Mouse (Mus musculus): ENCODE results near the gene Syn3. TPM values are rescaled to one million over a fixed set of nuclear protein-coding genes. Genes with fewer than 3 reads are reported as not detected.

The Syn3 gene
- polyA plus RNA-seq, 1 experiment = 0.75 TPM

- Histone ChIP-seq H3K27ac (ENCODE audit: insufficient read depth, low read depth, low read length) (no peak overlapping the region), H3K4me3 (ENCODE audit: low read depth, low read length) (no peak overlapping the region), H3K27me3 (ENCODE audit: control insufficient read depth, insufficient read depth, low read length) (no peaks in the 10 kb centered on the region), H3K4me1 (ENCODE audit: control insufficient read depth, insufficient read depth, insufficient read length, low read length) (no peaks in the 10 kb centered on the region), H3K36me3 (ENCODE audit: control insufficient read depth, insufficient read depth, low read length) (no peaks in the 10 kb centered on the region)
- TF ChIP-seq CTCF (IDR thresholded peaks at IDR 0.05; ENCODE audit: extremely low read depth, insufficient read length, insufficient replicate concordance, low read depth, low read length) = peak; percentile 77; the same call in 1 of the 2 replicates
- no peak for TF ChIP-seq POLR2A (IDR thresholded peaks at IDR 0.05; ENCODE audit: low read depth, low read length)
- WGBS = 43% methylated on average over 3 of the region's 3 CpGs
These were observed 316.4 kb downstream of the Syn3 start for GRCm38 (mm10) chr10:86182183-86182805.

- Histone ChIP-seq H3K4me3 (ENCODE audit: low read depth, low read length) (no peak overlapping the region), H3K27me3 (ENCODE audit: control insufficient read depth, insufficient read depth, low read length) (no peaks in the 10 kb centered on the region), H3K36me3 (ENCODE audit: control insufficient read depth, insufficient read depth, low read length) (no peaks in the 10 kb centered on the region), H3K27ac (ENCODE audit: insufficient read depth, low read depth, low read length) (no peak overlapping the region), H3K4me1 (ENCODE audit: control insufficient read depth, insufficient read depth, insufficient read length, low read length) (no peaks in the 10 kb centered on the region)
- TF ChIP-seq CTCF (IDR thresholded peaks at IDR 0.05; ENCODE audit: extremely low read depth, insufficient read length, insufficient replicate concordance, low read depth, low read length) = no peak
- no peak for TF ChIP-seq POLR2A (IDR thresholded peaks at IDR 0.05; ENCODE audit: low read depth, low read length)
- 88% methylated on average over 2 of the region's 2 CpGs for WGBS
These were observed 322.3 kb downstream of the Syn3 start for GRCm38 (mm10) chr10:86176411-86176810.

- Histone ChIP-seq H3K4me1 (ENCODE audit: control insufficient read depth, insufficient read depth, insufficient read length, low read length) (no peaks in the 10 kb centered on the region), H3K36me3 (ENCODE audit: control insufficient read depth, insufficient read depth, low read length) (no peaks in the 10 kb centered on the region), H3K4me3 (ENCODE audit: low read depth, low read length) (no peak overlapping the region), H3K27me3 (ENCODE audit: control insufficient read depth, insufficient read depth, low read length) (no peaks in the 10 kb centered on the region), H3K27ac (ENCODE audit: insufficient read depth, low read depth, low read length) (no peak overlapping the region)
- 68% methylated on average over 6 of the region's 6 CpGs for WGBS
- no peak for TF ChIP-seq POLR2A (IDR thresholded peaks at IDR 0.05; ENCODE audit: low read depth, low read length)
- no peak for TF ChIP-seq CTCF (IDR thresholded peaks at IDR 0.05; ENCODE audit: extremely low read depth, insufficient read length, insufficient replicate concordance, low read depth, low read length)
These were observed 324.7 kb downstream of the Syn3 start for GRCm38 (mm10) chr10:86174017-86174416.

GRCm38 (mm10) chr10:86173284-86173683 lies 325.4 kb downstream of the Syn3 start:
- TF ChIP-seq POLR2A (IDR thresholded peaks at IDR 0.05; ENCODE audit: low read depth, low read length) (no peak), CTCF (IDR thresholded peaks at IDR 0.05; ENCODE audit: extremely low read depth, insufficient read length, insufficient replicate concordance, low read depth, low read length) (no peak)
- H3K36me3 ChIP-seq (ENCODE audit: control insufficient read depth, insufficient read depth, low read length) = no peaks in the 10 kb centered on the region
- no peaks in the 10 kb centered on the region for H3K27me3 ChIP-seq (ENCODE audit: control insufficient read depth, insufficient read depth, low read length)
- H3K4me1 ChIP-seq (ENCODE audit: control insufficient read depth, insufficient read depth, insufficient read length, low read length) = no peaks in the 10 kb centered on the region
- H3K27ac ChIP-seq (ENCODE audit: insufficient read depth, low read depth, low read length) = no peak overlapping the region
- H3K4me3 ChIP-seq (ENCODE audit: low read depth, low read length) = no peak overlapping the region
- 86% methylated on average over 4 of the region's 4 CpGs for WGBS

GRCm38 (mm10) chr10:86171246-86171645 lies 327.4 kb downstream of the Syn3 start:
- Histone ChIP-seq H3K27me3 (ENCODE audit: control insufficient read depth, insufficient read depth, low read length) (no peaks in the 10 kb centered on the region), H3K36me3 (ENCODE audit: control insufficient read depth, insufficient read depth, low read length) (no peaks in the 10 kb centered on the region), H3K27ac (ENCODE audit: insufficient read depth, low read depth, low read length) (no peak overlapping the region), H3K4me1 (ENCODE audit: control insufficient read depth, insufficient read depth, insufficient read length, low read length) (peaks cover 2% of the 10 kb centered on the region; the same call in 1 of the 2 replicates), H3K4me3 (ENCODE audit: low read depth, low read length) (no peak overlapping the region)
- 92% methylated on average over 1 of the region's 1 CpGs for WGBS
- no peak for TF ChIP-seq CTCF (IDR thresholded peaks at IDR 0.05; ENCODE audit: extremely low read depth, insufficient read length, insufficient replicate concordance, low read depth, low read length)
- TF ChIP-seq POLR2A (IDR thresholded peaks at IDR 0.05; ENCODE audit: low read depth, low read length) = no peak

GRCm38 (mm10) chr10:86168084-86168483 lies 330.6 kb downstream of the Syn3 start:
- H3K27ac ChIP-seq (ENCODE audit: insufficient read depth, low read depth, low read length) = no peak overlapping the region
- peaks cover 2% of the 10 kb centered on the region; the same call in 1 of the 2 replicates for H3K4me1 ChIP-seq (ENCODE audit: control insufficient read depth, insufficient read depth, insufficient read length, low read length)
- H3K36me3 ChIP-seq (ENCODE audit: control insufficient read depth, insufficient read depth, low read length) = no peaks in the 10 kb centered on the region
- TF ChIP-seq POLR2A (IDR thresholded peaks at IDR 0.05; ENCODE audit: low read depth, low read length) = no peak
- no peak for TF ChIP-seq CTCF (IDR thresholded peaks at IDR 0.05; ENCODE audit: extremely low read depth, insufficient read length, insufficient replicate concordance, low read depth, low read length)
- H3K27me3 ChIP-seq (ENCODE audit: control insufficient read depth, insufficient read depth, low read length) = no peaks in the 10 kb centered on the region
- WGBS = 86% methylated on average over 2 of the region's 2 CpGs
- no peak overlapping the region for H3K4me3 ChIP-seq (ENCODE audit: low read depth, low read length)

GRCm38 (mm10) chr10:86166854-86167268 lies 331.8 kb downstream of the Syn3 start:
- Histone ChIP-seq H3K36me3 (ENCODE audit: control insufficient read depth, insufficient read depth, low read length) (no peaks in the 10 kb centered on the region), H3K27me3 (ENCODE audit: control insufficient read depth, insufficient read depth, low read length) (no peaks in the 10 kb centered on the region), H3K4me3 (ENCODE audit: low read depth, low read length) (no peak overlapping the region), H3K4me1 (ENCODE audit: control insufficient read depth, insufficient read depth, insufficient read length, low read length) (peaks cover 2% of the 10 kb centered on the region; the same call in 1 of the 2 replicates), H3K27ac (ENCODE audit: insufficient read depth, low read depth, low read length) (no peak overlapping the region)
- no peak for TF ChIP-seq POLR2A (IDR thresholded peaks at IDR 0.05; ENCODE audit: low read depth, low read length)
- no peak for TF ChIP-seq CTCF (IDR thresholded peaks at IDR 0.05; ENCODE audit: extremely low read depth, insufficient read length, insufficient replicate concordance, low read depth, low read length)
- 13% methylated on average over 4 of the region's 4 CpGs for WGBS

All from small intestine, adult 2 months (tissue).